Mouse (Mus musculus) liver, embryonic 14.5 days (tissue): Measurements from ENCODE around the gene A730061H03Rik. TPM values are rescaled to one million over a fixed set of nuclear protein-coding genes. Genes with fewer than 3 reads are reported as not detected.

Experiments
- ATAC-seq: fragments of 200-750 bp; cut with Nextera tagmentation; 2 replicates; pipeline ENCODE4 v1.8.0; 2017; ENCODE audit warnings: moderate number of reproducible peaks, mild to moderate bottlenecking, moderate library complexity; ENCODE audit not compliant: insufficient read depth
- DNase-seq, 3 experiments: peaks; one replicate each; pipeline ENCODE4 v3.0.0-alpha.2; 2012 to 2013; ENCODE audit warnings: low read depth in 3 of 3, low spot score in 3 of 3
- H3K27ac ChIP-seq: fragments of 300-500 bp; sonication (generic); 2 replicates; pipeline ENCODE4 v1.5.1; 2014; ENCODE audit warnings: moderate library complexity, mild to moderate bottlenecking, control low read depth, inconsistent platforms
- H3K27me3 ChIP-seq: fragments of 300-500 bp; sonication (generic); 2 replicates; pipeline ENCODE4 v1.6.1; 2014; ENCODE audit warnings: mild to moderate bottlenecking, low read length, moderate library complexity; ENCODE audit not compliant: control insufficient read depth, insufficient read depth
- H3K36me3 ChIP-seq: fragments of 300-500 bp; sonication (generic); replicated peaks from 2 replicates; pipeline ENCODE4 v1.6.1; 2014; ENCODE audit warnings: low read depth; ENCODE audit not compliant: control insufficient read depth, insufficient read depth
- H3K4me1 ChIP-seq, 2 experiments: fragments of 200-500 bp in 1 of 2; fragments of 300-500 bp in 1 of 2; sonication (generic) in 1 of 2; replicated peaks; 2 replicates each; pipeline ENCODE4 v1.6.1; 2012 to 2014; ENCODE audit warnings: antibody characterized with exemption in 1 of 2, inconsistent platforms in 1 of 2, low read length in 1 of 2; ENCODE audit not compliant: control insufficient read depth in 2 of 2, insufficient read depth in 2 of 2
- H3K4me2 ChIP-seq: fragments of 300-500 bp; sonication (generic); 2 replicates; pipeline ENCODE4 v1.6.1; 2014; ENCODE audit warnings: low read depth, mild to moderate bottlenecking, control low read depth, moderate library complexity
- H3K4me3 ChIP-seq, 2 experiments: fragments of 200-500 bp in 1 of 2; fragments of 300-500 bp in 1 of 2; sonication (generic) in 1 of 2; 2 replicates each; pipeline ENCODE4 v1.5.1; 2012 to 2014; ENCODE audit warnings: low read depth in 2 of 2, low read length in 2 of 2, mild to moderate bottlenecking in 2 of 2, control low read depth in 1 of 2, inconsistent platforms in 1 of 2, moderate library complexity in 1 of 2; ENCODE audit not compliant: insufficient read depth in 1 of 2
- H3K9ac ChIP-seq: fragments of 300-500 bp; sonication (generic); replicated peaks from 2 replicates; pipeline ENCODE4 v1.6.1; 2014; ENCODE audit warnings: mild to moderate bottlenecking, control low read depth, moderate library complexity
- H3K9me3 ChIP-seq: fragments of 300-500 bp; sonication (generic); 2 replicates; pipeline ENCODE4 v1.6.1; 2016; ENCODE audit warnings: low read length, mixed read lengths; ENCODE audit not compliant: control insufficient read depth
- CTCF ChIP-seq: IDR thresholded peaks from 2 replicates; pipeline ENCODE4 v1.5.1; 2016; ENCODE audit warnings: antibody characterized with exemption, low read depth, control low read depth
- EP300 ChIP-seq: IDR thresholded peaks from 2 replicates; pipeline ENCODE4 v1.6.1; 2016; ENCODE audit warnings: antibody characterized with exemption, low read depth
- WGBS: fragments of 180-500 bp; shearing (Covaris S2); extraction: QIAGEN DNeasy Blood & Tissue Kit; methylation state at CpG from one replicate; pipeline ENCODE4 v1.1.7; 2014; ENCODE audit not compliant: insufficient replicate concordance; 5-methylcytosine and 5-hydroxymethylcytosine counted together
- polyA plus RNA-seq, 2 experiments: library from polyadenylated mRNA; depleted of rRNA in 1 of 2; stranded (reverse) in 1 of 2; unstranded in 1 of 2; fragments of >200 nt; fragmentation: Nextera tagmentation in 1 of 2; extraction: Ambion mirVana in 1 of 2; gene quantifications; 2 replicates each; pipeline versions ENCODE4 v1.2.1 to v1.2.3; 2012 to 2014

The A730061H03Rik gene
- polyA plus RNA-seq, 2 experiments: 0.95 to 1.8 TPM

DNA sequence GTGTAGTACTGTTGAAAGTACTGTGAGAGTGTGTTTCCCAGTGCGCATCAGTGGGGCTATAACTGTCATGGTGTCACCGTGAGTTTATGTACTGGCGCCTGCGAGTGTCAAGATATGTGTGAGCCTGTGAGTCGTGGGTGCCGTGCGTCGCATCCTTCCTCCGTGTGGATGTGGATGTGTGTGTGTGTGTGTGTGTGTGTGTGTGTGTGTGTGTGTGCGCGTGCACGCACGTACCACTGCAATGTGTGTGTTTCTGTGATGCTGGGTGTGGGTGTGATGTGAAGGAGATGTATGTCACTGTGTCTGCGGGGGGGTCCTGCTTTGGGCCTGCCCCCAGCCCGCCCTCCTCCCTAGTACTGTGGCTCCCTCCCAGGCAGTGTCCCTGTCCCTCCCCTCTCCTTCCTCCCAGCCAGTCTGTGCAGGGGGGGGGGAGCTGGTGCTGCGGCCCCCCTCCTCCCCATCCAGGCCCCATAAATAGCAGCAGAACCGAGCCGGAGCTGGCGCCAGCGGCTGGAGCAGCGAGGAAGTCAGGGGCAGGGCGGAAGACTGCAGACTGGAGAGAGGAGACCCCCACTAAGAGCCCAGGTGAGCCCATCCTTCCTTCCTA, 50.0 kb downstream of the A730061H03Rik start, which contains the start of gene Cpne6:
TSS of gene Cpne6 (plus strand) at position 321 of the 607 bp plus-strand sequence.
- no peak within 1 kb of the TSS for H3K27ac ChIP-seq
- peaks cover 5 to 10% of the 10 kb centered on the region in 2 experiments; a peak in 3 of 4 replicates for H3K4me1 ChIP-seq
- H3K4me2 ChIP-seq: no peak within 1 kb of the TSS
- peaks cover 11% of the 10 kb centered on the region for H3K27me3 ChIP-seq
- H3K36me3 ChIP-seq: no peaks in the 10 kb centered on the region
- ATAC-seq: no peak
- H3K4me3 ChIP-seq: no peak within 1 kb of the TSS
- no peak for DNase-seq
- TF ChIP-seq EP300 (no peak), CTCF (no peak)
- 60% methylated on average over 22 of the region's 22 CpGs for WGBS
- no peaks in the 10 kb centered on the region for H3K9me3 ChIP-seq
- H3K9ac ChIP-seq: no peak within 1 kb of the TSS

Other genes with a start within 250 kb of the A730061H03Rik start
- 40.3 and 44.1 TPM in 2 replicates for gene Dhrs4, start 81.6 kb downstream of the A730061H03Rik start, polyA plus RNA-seq (2012; rRNA removed)
- gene Dhrs4, start 81.6 kb downstream of the A730061H03Rik start, polyA plus RNA-seq (2014; fragmentation: Nextera tagmentation; extraction: Ambion mirVana): 40.4 and 42.2 TPM in 2 replicates
- gene Carmil3, start 69.8 kb downstream of the A730061H03Rik start, polyA plus RNA-seq (2012; rRNA removed): 2.6 TPM in 2 replicates
- gene Carmil3, start 69.8 kb downstream of the A730061H03Rik start, polyA plus RNA-seq (2014; fragmentation: Nextera tagmentation; extraction: Ambion mirVana): 0.32 and 0.45 TPM in 2 replicates
- gene Cpne6, start 50.0 kb downstream of the A730061H03Rik start, polyA plus RNA-seq (2012; rRNA removed): 0.05 and 0.06 TPM in 2 replicates
- not detected in 2 replicates for gene Cpne6, start 50.0 kb downstream of the A730061H03Rik start, polyA plus RNA-seq (2014; fragmentation: Nextera tagmentation; extraction: Ambion mirVana)
- not detected in 2 replicates for gene Nrl, start 35.4 kb downstream of the A730061H03Rik start, polyA plus RNA-seq (2012; rRNA removed)
- gene Nrl, start 35.4 kb downstream of the A730061H03Rik start, polyA plus RNA-seq (2014; fragmentation: Nextera tagmentation; extraction: Ambion mirVana): not detected in 2 replicates
- 19.6 and 21.9 TPM in 2 replicates for gene Pck2, start 20.1 kb downstream of the A730061H03Rik start, polyA plus RNA-seq (2012; rRNA removed)
- 15.6 and 20.6 TPM in 2 replicates for gene Pck2, start 20.1 kb downstream of the A730061H03Rik start, polyA plus RNA-seq (2014; fragmentation: Nextera tagmentation; extraction: Ambion mirVana)
- 25.4 and 30.9 TPM in 2 replicates for gene Dcaf11, start 400 bp downstream of the A730061H03Rik start, polyA plus RNA-seq (2012; rRNA removed)
- gene Dcaf11, start 400 bp downstream of the A730061H03Rik start, polyA plus RNA-seq (2014; fragmentation: Nextera tagmentation; extraction: Ambion mirVana): 47.5 and 51.2 TPM in 2 replicates
- gene Fitm1, start 15.2 kb upstream of the A730061H03Rik start, polyA plus RNA-seq (2012; rRNA removed): 0.19 and 0.38 TPM in 2 replicates
- 0.37 and 0.58 TPM in 2 replicates for gene Fitm1, start 15.2 kb upstream of the A730061H03Rik start, polyA plus RNA-seq (2014; fragmentation: Nextera tagmentation; extraction: Ambion mirVana)
- gene Psme1, start 17.7 kb upstream of the A730061H03Rik start, polyA plus RNA-seq (2012; rRNA removed): 32.0 and 51.1 TPM in 2 replicates
- 99.9 and 103 TPM in 2 replicates for gene Psme1, start 17.7 kb upstream of the A730061H03Rik start, polyA plus RNA-seq (2014; fragmentation: Nextera tagmentation; extraction: Ambion mirVana)
- 19.2 and 20.3 TPM in 2 replicates for gene Emc9, start 24.9 kb upstream of the A730061H03Rik start, polyA plus RNA-seq (2012; rRNA removed)
- gene Emc9, start 24.9 kb upstream of the A730061H03Rik start, polyA plus RNA-seq (2014; fragmentation: Nextera tagmentation; extraction: Ambion mirVana): 32.8 and 33.0 TPM in 2 replicates
- gene Psme2, start 30.7 kb upstream of the A730061H03Rik start, polyA plus RNA-seq (2012; rRNA removed): 36.2 and 56.0 TPM in 2 replicates
- gene Psme2, start 30.7 kb upstream of the A730061H03Rik start, polyA plus RNA-seq (2014; fragmentation: Nextera tagmentation; extraction: Ambion mirVana): 181 and 190 TPM in 2 replicates
- gene Rnf31, start 31.3 kb upstream of the A730061H03Rik start, polyA plus RNA-seq (2012; rRNA removed): 6.2 and 6.5 TPM in 2 replicates
- gene Rnf31, start 31.3 kb upstream of the A730061H03Rik start, polyA plus RNA-seq (2014; fragmentation: Nextera tagmentation; extraction: Ambion mirVana): 6.6 and 7.6 TPM in 2 replicates
- gene Irf9, start 43.2 kb upstream of the A730061H03Rik start, polyA plus RNA-seq (2012; rRNA removed): 13.5 and 15.1 TPM in 2 replicates
- 11.2 and 13.8 TPM in 2 replicates for gene Irf9, start 43.2 kb upstream of the A730061H03Rik start, polyA plus RNA-seq (2014; fragmentation: Nextera tagmentation; extraction: Ambion mirVana)
- gene Rec8, start 57.6 kb upstream of the A730061H03Rik start, polyA plus RNA-seq (2012; rRNA removed): 1.7 and 1.9 TPM in 2 replicates
- 0.87 and 1.0 TPM in 2 replicates for gene Rec8, start 57.6 kb upstream of the A730061H03Rik start, polyA plus RNA-seq (2014; fragmentation: Nextera tagmentation; extraction: Ambion mirVana)
- gene Ipo4, start 75.6 kb upstream of the A730061H03Rik start, polyA plus RNA-seq (2012; rRNA removed): 13.5 and 27.6 TPM in 2 replicates
- 22.6 and 27.9 TPM in 2 replicates for gene Ipo4, start 75.6 kb upstream of the A730061H03Rik start, polyA plus RNA-seq (2014; fragmentation: Nextera tagmentation; extraction: Ambion mirVana)
- gene Gm49378, start 77.5 kb upstream of the A730061H03Rik start, polyA plus RNA-seq (2012; rRNA removed): 2.0 and 3.4 TPM in 2 replicates
- 2.0 and 2.9 TPM in 2 replicates for gene Gm49378, start 77.5 kb upstream of the A730061H03Rik start, polyA plus RNA-seq (2014; fragmentation: Nextera tagmentation; extraction: Ambion mirVana)
- 26.4 and 33.2 TPM in 2 replicates for gene Tm9sf1, start 83.4 kb upstream of the A730061H03Rik start, polyA plus RNA-seq (2012; rRNA removed)
- 42.8 and 45.4 TPM in 2 replicates for gene Tm9sf1, start 83.4 kb upstream of the A730061H03Rik start, polyA plus RNA-seq (2014; fragmentation: Nextera tagmentation; extraction: Ambion mirVana)
- gene Tssk4, start 89.8 kb upstream of the A730061H03Rik start, polyA plus RNA-seq (2012; rRNA removed): 0.34 and 0.39 TPM in 2 replicates
- 0.19 and 0.23 TPM in 2 replicates for gene Tssk4, start 89.8 kb upstream of the A730061H03Rik start, polyA plus RNA-seq (2014; fragmentation: Nextera tagmentation; extraction: Ambion mirVana)
- gene Mdp1, start 100.1 kb upstream of the A730061H03Rik start, polyA plus RNA-seq (2012; rRNA removed): 11.6 and 13.4 TPM in 2 replicates
- 15.5 and 16.6 TPM in 2 replicates for gene Mdp1, start 100.1 kb upstream of the A730061H03Rik start, polyA plus RNA-seq (2014; fragmentation: Nextera tagmentation; extraction: Ambion mirVana)
- 10.6 and 14.1 TPM in 2 replicates for gene Gmpr2, start 111.5 kb upstream of the A730061H03Rik start, polyA plus RNA-seq (2012; rRNA removed)
- gene Gmpr2, start 111.5 kb upstream of the A730061H03Rik start, polyA plus RNA-seq (2014; fragmentation: Nextera tagmentation; extraction: Ambion mirVana): 17.9 and 18.2 TPM in 2 replicates
- 101 and 168 TPM in 2 replicates for gene Nedd8, start 111.7 kb upstream of the A730061H03Rik start, polyA plus RNA-seq (2012; rRNA removed)
- gene Nedd8, start 111.7 kb upstream of the A730061H03Rik start, polyA plus RNA-seq (2014; fragmentation: Nextera tagmentation; extraction: Ambion mirVana): 279 and 286 TPM in 2 replicates
- 13.4 and 16.6 TPM in 2 replicates for gene Tinf2, start 121.4 kb upstream of the A730061H03Rik start, polyA plus RNA-seq (2012; rRNA removed)
- 19.0 and 19.3 TPM in 2 replicates for gene Tinf2, start 121.4 kb upstream of the A730061H03Rik start, polyA plus RNA-seq (2014; fragmentation: Nextera tagmentation; extraction: Ambion mirVana)
- 2.0 and 2.4 TPM in 2 replicates for gene Tgm1, start 153.5 kb upstream of the A730061H03Rik start, polyA plus RNA-seq (2012; rRNA removed)
- gene Tgm1, start 153.5 kb upstream of the A730061H03Rik start, polyA plus RNA-seq (2014; fragmentation: Nextera tagmentation; extraction: Ambion mirVana): 2.0 and 2.3 TPM in 2 replicates
- 10.9 and 12.8 TPM in 2 replicates for gene Rabggta, start 161.9 kb upstream of the A730061H03Rik start, polyA plus RNA-seq (2012; rRNA removed)
- gene Rabggta, start 161.9 kb upstream of the A730061H03Rik start, polyA plus RNA-seq (2014; fragmentation: Nextera tagmentation; extraction: Ambion mirVana): 7.4 and 8.1 TPM in 2 replicates
- gene Dhrs1, start 185.3 kb upstream of the A730061H03Rik start, polyA plus RNA-seq (2012; rRNA removed): 21.2 and 31.0 TPM in 2 replicates
- 34.4 and 40.4 TPM in 2 replicates for gene Dhrs1, start 185.3 kb upstream of the A730061H03Rik start, polyA plus RNA-seq (2014; fragmentation: Nextera tagmentation; extraction: Ambion mirVana)
- gene Nop9, start 185.3 kb upstream of the A730061H03Rik start, polyA plus RNA-seq (2012; rRNA removed): 13.1 and 13.2 TPM in 2 replicates
- 20.8 and 27.5 TPM in 2 replicates for gene Nop9, start 185.3 kb upstream of the A730061H03Rik start, polyA plus RNA-seq (2014; fragmentation: Nextera tagmentation; extraction: Ambion mirVana)
- 37.3 and 42.1 TPM in 2 replicates for gene Cideb, start 198.1 kb upstream of the A730061H03Rik start, polyA plus RNA-seq (2012; rRNA removed)
- gene Cideb, start 198.1 kb upstream of the A730061H03Rik start, polyA plus RNA-seq (2014; fragmentation: Nextera tagmentation; extraction: Ambion mirVana): 40.0 and 42.8 TPM in 2 replicates
- 0.65 and 0.67 TPM in 2 replicates for gene Ltb4r2, start 201.0 kb upstream of the A730061H03Rik start, polyA plus RNA-seq (2012; rRNA removed)
- gene Ltb4r2, start 201.0 kb upstream of the A730061H03Rik start, polyA plus RNA-seq (2014; fragmentation: Nextera tagmentation; extraction: Ambion mirVana): 0.39 and 0.67 TPM in 2 replicates
- gene Ltb4r1, start 205.6 kb upstream of the A730061H03Rik start, polyA plus RNA-seq (2012; rRNA removed): 2.9 and 3.3 TPM in 2 replicates
- 1.7 and 2.7 TPM in 2 replicates for gene Ltb4r1, start 205.6 kb upstream of the A730061H03Rik start, polyA plus RNA-seq (2014; fragmentation: Nextera tagmentation; extraction: Ambion mirVana)
- gene Adcy4, start 223.7 kb upstream of the A730061H03Rik start, polyA plus RNA-seq (2012; rRNA removed): 0.88 and 1.0 TPM in 2 replicates
- 0.66 and 1.2 TPM in 2 replicates for gene Adcy4, start 223.7 kb upstream of the A730061H03Rik start, polyA plus RNA-seq (2014; fragmentation: Nextera tagmentation; extraction: Ambion mirVana)
- 13.1 and 15.1 TPM in 2 replicates for gene Ripk3, start 228.5 kb upstream of the A730061H03Rik start, polyA plus RNA-seq (2012; rRNA removed)
- gene Ripk3, start 228.5 kb upstream of the A730061H03Rik start, polyA plus RNA-seq (2014; fragmentation: Nextera tagmentation; extraction: Ambion mirVana): 18.2 and 22.0 TPM in 2 replicates